Mouse (Mus musculus) testis, adult 2 months (tissue): ENCODE measurements around the gene Dleu7.

Source experiments
- CTCF ChIP-seq: fragments of 200-500 bp; IDR thresholded peaks from 2 replicates; pipeline ENCODE4 v1.5.1; 2012; ENCODE audit warnings: low read depth, mild to moderate bottlenecking, inconsistent platforms, low read length, moderate library complexity; ENCODE audit not compliant: control insufficient read depth, insufficient read depth, insufficient replicate concordance
- POLR2A ChIP-seq: fragments of 200-500 bp; IDR thresholded peaks from 2 replicates; pipeline ENCODE4 v1.6.1; 2012; ENCODE audit warnings: low read depth, mild to moderate bottlenecking, inconsistent platforms, low read length, moderate library complexity; ENCODE audit not compliant: control insufficient read depth

DNA sequence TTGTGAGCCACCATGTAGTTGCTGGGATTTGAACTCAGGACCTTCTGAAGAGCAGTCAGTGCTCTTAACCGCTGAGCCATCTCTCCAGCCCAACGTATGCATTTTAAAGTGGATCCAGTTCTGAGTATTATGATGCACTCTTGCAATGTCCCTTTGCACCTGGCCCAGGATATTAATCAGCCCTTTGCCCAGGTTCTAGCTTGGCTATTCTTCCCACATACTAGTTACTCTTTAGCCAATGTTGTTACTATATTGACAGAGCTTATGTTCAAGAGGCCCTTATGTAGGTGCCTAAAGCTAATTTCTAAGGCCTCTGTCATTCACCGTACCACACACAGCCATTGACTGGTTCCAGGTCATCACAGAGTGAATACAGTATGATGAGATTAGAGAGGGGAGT, 4.1 kb downstream of the Dleu7 start:
- TF ChIP-seq POLR2A, result no peak
- TF ChIP-seq CTCF, result no peak
